Mouse (Mus musculus) kidney, postnatal 36 days (tissue): Measurements from ENCODE around the gene Gm32802.
"Not testable (repeated sequence)": the region's sequence is repeated elsewhere in the genome, so short reads cannot be mapped to it uniquely, and the experiment has no call there.

ENCODE experiments used
- DNase-seq, 2 experiments: peaks; one replicate each; pipeline ENCODE4 v3.0.0; 2021 to 2022; ENCODE audit warnings: mixed read lengths in 2 of 2

Gm32802 gene

DNA sequence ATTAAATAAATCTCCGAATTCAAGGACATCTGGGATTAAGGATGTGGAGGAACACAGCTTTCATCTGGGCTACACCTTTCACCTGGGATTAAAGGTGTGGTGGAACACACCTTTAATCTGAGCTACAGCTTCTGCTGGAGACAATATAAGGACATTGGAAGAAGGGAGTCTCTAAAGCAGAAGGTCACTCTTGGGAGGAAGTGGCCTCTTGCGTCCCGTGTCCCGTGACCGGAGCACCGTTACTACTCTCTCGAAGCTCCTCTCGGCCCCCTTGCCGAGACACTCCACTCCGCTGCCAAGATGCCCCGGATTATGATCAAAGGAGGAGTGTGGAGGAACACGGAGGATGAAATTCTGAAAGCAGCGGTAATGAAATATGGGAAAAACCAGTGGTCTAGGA, at the start of gene Gm32802:
Gene Gm32802, plus strand, starts transcription at position 301 of the 400 bp plus-strand sequence.
- not testable (repeated sequence) for DNase-seq

- DNase-seq: not testable (repeated sequence)
These were observed 42.6 kb upstream of the Gm32802 start for GRCm38 (mm10) chr10:118215719-118216393.

- DNase-seq: not testable (repeated sequence)
These were observed 30.9 kb upstream of the Gm32802 start for GRCm38 (mm10) chr10:118227629-118228028.

- not testable (repeated sequence) for DNase-seq
These were observed 25.9 kb upstream of the Gm32802 start for GRCm38 (mm10) chr10:118232607-118233006.

DNA sequence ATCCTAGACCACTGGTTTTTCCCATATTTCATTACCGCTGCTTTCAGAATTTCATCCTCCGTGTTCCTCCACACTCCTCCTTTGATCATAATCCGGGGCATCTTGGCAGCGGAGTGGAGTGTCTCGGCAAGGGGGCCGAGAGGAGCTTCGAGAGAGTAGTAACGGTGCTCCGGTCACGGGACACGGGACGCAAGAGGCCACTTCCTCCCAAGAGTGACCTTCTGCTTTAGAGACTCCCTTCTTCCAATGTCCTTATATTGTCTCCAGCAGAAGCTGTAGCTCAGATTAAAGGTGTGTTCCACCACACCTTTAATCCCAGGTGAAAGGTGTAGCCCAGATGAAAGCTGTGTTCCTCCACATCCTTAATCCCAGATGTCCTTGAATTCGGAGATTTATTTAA, 17.8 kb upstream of the Gm32802 start, which contains the start of gene Gm32717:
Gene Gm32717, minus strand, starts transcription at position 101 of the 400 bp plus-strand sequence.
- not testable (repeated sequence) for DNase-seq

- DNase-seq: not testable (repeated sequence)
These were observed 9.4 kb upstream of the Gm32802 start for GRCm38 (mm10) chr10:118249006-118249595.

GRCm38 (mm10) chr10:118250852-118251295, 7.6 kb upstream of the Gm32802 start:
- peak in 1 of 2 experiments; percentile 34 for DNase-seq

DNA sequence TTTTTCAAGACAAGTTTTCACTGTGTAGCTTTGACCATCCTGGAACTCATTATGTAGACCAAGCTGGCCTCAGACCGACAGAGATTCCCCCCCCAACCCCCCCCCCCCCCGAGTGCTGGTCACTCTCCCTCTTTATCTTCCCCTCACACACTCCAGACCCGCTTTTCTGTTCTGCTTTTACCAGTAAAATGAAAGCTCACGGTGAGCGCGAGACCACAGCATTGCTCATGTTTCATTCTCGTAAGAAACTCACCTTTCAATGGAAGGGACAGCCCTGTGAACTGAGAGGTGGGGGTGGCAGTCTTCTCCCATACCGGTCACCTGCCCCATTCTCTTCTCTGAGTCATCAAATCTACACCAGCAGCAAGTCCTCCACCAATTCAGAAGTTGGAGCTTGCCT, 10.3 kb downstream of the Gm32802 start:
- DNase-seq: not testable (repeated sequence)

GRCm38 (mm10) chr10:118271416-118271815, 12.9 kb downstream of the Gm32802 start:
- DNase-seq: not testable (repeated sequence)

DNA sequence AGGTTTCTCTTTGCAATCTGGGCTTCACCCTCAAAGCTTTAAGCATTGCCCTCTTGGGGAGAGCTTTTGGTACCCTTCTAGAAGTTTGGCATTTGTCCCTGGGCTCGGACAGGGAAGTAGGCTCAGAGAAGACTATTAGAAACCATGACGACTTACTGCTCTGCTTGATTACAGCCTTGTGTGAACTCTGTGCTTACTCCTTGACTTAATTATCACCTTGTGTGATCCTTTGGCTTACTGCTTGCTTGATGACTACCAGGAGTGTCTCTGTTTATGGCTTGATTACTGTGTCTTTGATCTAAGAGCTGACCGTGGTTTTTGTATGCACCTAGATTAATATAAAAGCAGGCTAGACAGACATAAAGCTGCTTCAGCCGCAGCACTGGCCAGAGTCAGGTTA, 19.6 kb downstream of the Gm32802 start:
- DNase-seq: not testable (repeated sequence)

GRCm38 (mm10) chr10:118282565-118282964, 24.1 kb downstream of the Gm32802 start:
- not testable (repeated sequence) for DNase-seq

DNA sequence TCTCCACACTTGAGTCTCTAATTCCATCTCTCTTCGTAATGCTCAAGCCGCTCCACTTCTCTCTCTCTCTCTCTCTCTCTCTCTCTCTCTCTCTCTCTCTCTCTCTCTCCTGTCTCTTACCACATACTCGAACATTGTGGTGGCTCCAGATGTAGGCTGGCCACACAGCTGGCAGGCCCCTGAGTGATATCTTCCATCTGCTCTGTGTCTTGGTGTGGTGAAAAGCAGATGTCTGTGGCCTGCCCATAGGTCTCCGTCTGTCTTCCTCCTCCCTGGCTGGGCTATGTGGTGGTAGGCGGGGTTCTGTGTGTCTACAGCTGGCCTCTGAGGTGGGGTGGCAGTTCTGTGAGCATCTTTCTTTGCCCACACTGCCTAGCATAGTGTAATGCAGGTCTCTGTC, 24.5 kb downstream of the Gm32802 start:
- DNase-seq: not testable (repeated sequence)

- DNase-seq: no peak
These were observed 36.5 kb downstream of the Gm32802 start, which contains the start of gene Iltifb for GRCm38 (mm10) chr10:118294938-118295337. Iltifb (minus strand) TSS chr10:118295038.

DNA sequence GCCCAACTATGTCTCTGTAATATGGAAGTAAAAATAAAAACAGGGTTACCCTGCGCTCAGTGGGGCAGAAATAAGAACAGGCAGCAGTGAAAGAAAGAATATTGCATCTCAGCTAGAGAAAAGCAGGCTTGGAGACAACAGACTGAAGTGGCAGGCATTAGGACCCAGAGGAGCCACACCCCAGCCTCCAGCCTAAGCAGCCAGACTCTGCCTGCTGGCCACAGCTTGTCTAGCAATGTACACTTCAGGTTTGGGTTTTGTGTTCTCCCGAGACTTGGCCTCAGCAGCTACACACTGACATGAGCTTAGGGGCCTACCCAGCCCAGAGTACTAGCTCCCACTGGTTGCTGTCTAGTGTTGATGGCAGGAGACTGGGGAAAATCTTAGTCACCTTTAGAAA, 43.6 kb downstream of the Gm32802 start:
- DNase-seq: not testable (repeated sequence)
